Mouse (Mus musculus): ENCODE measurements at regions not wholly inside any gene's neighbourhood (a gene's known extent, or its start where the extent isn't known, plus 50 kb on each side); places are given as distances from the start of the nearest gene placed in this dataset.

GRCm38 (mm10) chr8:87094685-87095084 is 209.6 kb upstream of the N4bp1 start:
- H3K9me3 ChIP-seq (replicated peaks; ENCODE audit: control insufficient read depth, insufficient read depth, low read length, poor library complexity, severe bottlenecking), result no peaks in the 10 kb centered on the region
- no peaks in the 10 kb centered on the region for H3K4me1 ChIP-seq (ENCODE audit: control insufficient read depth, insufficient read depth, low read length)
- H3K27me3 ChIP-seq (ENCODE audit: control insufficient read depth, insufficient read depth, low read length, poor library complexity, severe bottlenecking), result no peaks in the 10 kb centered on the region
- no peak overlapping the region for H3K27ac ChIP-seq (ENCODE audit: insufficient read depth, low read length)
- no peak overlapping the region for H3K9ac ChIP-seq (ENCODE audit: low read depth, poor library complexity, severe bottlenecking)
- H3K36me3 ChIP-seq (ENCODE audit: control insufficient read depth, insufficient read depth, low read length, poor library complexity, severe bottlenecking), result no peaks in the 10 kb centered on the region
- TF ChIP-seq CTCF (IDR thresholded peaks at IDR 0.05; ENCODE audit: low read depth, low read length) (no peak), POLR2A (IDR thresholded peaks at IDR 0.05; ENCODE audit: insufficient read depth, low read length) (no peak), EP300 (IDR thresholded peaks at IDR 0.05; ENCODE audit: insufficient read depth, low read depth, low read length) (no peak)
- no peak overlapping the region for H3K4me3 ChIP-seq (ENCODE audit: low read depth, low read length)

GRCm38 (mm10) chr8:87093716-87094115 is 208.7 kb upstream of the N4bp1 start:
- no peak overlapping the region for H3K27ac ChIP-seq (ENCODE audit: insufficient read depth, low read length)
- H3K9me3 ChIP-seq (replicated peaks; ENCODE audit: control insufficient read depth, insufficient read depth, low read length, poor library complexity, severe bottlenecking), result no peaks in the 10 kb centered on the region
- H3K27me3 ChIP-seq (ENCODE audit: control insufficient read depth, insufficient read depth, low read length, poor library complexity, severe bottlenecking), result no peaks in the 10 kb centered on the region
- H3K4me3 ChIP-seq (ENCODE audit: low read depth, low read length), result no peak overlapping the region
- H3K4me1 ChIP-seq (ENCODE audit: control insufficient read depth, insufficient read depth, low read length), result no peaks in the 10 kb centered on the region
- TF ChIP-seq CTCF (IDR thresholded peaks at IDR 0.05; ENCODE audit: low read depth, low read length), result no peak
- no peak for TF ChIP-seq EP300 (IDR thresholded peaks at IDR 0.05; ENCODE audit: insufficient read depth, low read depth, low read length)
- no peak for TF ChIP-seq POLR2A (IDR thresholded peaks at IDR 0.05; ENCODE audit: insufficient read depth, low read length)
- no peaks in the 10 kb centered on the region for H3K36me3 ChIP-seq (ENCODE audit: control insufficient read depth, insufficient read depth, low read length, poor library complexity, severe bottlenecking)
- H3K9ac ChIP-seq (ENCODE audit: low read depth, poor library complexity, severe bottlenecking), result no peak overlapping the region

DNA sequence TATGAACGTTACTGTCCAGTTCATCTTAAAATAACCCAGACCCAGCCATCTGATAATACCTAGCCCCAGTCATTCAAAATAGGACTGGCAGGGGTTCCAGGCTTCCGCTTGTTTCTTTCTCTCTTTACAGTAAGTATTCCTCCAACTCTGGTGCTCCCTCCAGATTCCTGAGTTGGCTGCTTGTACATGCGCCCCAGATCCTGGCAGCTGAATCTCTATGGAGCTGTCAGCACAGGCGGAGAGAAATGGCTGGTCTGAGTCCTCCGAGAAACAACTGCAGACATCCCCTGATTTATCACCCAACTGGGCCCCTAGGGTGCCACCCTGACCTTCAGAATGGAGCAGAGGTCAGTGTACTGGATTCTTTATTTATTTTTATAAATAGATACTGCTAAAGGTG is 208.0 kb upstream of the N4bp1 start:
- Histone ChIP-seq H3K9me3 (replicated peaks; ENCODE audit: control insufficient read depth, insufficient read depth, low read length, poor library complexity, severe bottlenecking) (no peaks in the 10 kb centered on the region), H3K27me3 (ENCODE audit: control insufficient read depth, insufficient read depth, low read length, poor library complexity, severe bottlenecking) (no peaks in the 10 kb centered on the region), H3K36me3 (ENCODE audit: control insufficient read depth, insufficient read depth, low read length, poor library complexity, severe bottlenecking) (no peaks in the 10 kb centered on the region), H3K9ac (ENCODE audit: low read depth, poor library complexity, severe bottlenecking) (no peak overlapping the region), H3K4me1 (ENCODE audit: control insufficient read depth, insufficient read depth, low read length) (no peaks in the 10 kb centered on the region), H3K4me3 (ENCODE audit: low read depth, low read length) (no peak overlapping the region), H3K27ac (ENCODE audit: insufficient read depth, low read length) (no peak overlapping the region)
- TF ChIP-seq CTCF (IDR thresholded peaks at IDR 0.05; ENCODE audit: low read depth, low read length), result no peak
- TF ChIP-seq EP300 (IDR thresholded peaks at IDR 0.05; ENCODE audit: insufficient read depth, low read depth, low read length), result no peak

DNA sequence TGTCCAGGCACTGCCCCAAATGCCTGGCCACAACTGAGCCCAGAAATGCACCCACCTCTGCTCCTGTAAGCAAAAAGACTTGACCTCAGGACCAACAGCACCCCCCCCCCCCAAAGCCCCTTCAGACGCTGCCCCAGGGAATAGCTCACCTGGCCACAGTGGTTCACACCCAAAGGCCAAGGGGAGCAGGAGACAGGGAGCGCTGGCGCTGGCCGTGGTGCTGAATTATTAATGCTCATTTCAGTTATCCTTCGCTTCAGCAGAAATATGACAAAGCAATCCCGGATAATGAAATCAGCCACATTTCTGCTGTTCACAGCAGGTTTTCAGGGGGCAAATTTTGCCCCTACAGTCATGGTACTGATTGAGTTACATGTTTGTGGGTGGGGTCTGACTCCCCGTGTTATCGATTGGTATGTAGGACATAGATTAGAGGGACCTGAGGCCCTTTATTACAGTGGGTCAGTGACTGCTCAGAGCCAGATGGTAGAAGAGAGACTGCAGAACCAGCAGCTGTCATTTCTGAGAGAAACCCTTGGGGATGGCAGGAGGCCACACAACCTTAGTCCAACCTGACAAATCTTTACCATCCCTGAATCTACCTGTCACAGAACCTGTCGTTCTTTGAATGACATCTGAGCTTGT is 202.5 kb upstream of the N4bp1 start:
- no peak overlapping the region for H3K9ac ChIP-seq (ENCODE audit: low read depth, poor library complexity, severe bottlenecking)
- H3K4me1 ChIP-seq (ENCODE audit: control insufficient read depth, insufficient read depth, low read length), result no peaks in the 10 kb centered on the region
- TF ChIP-seq POLR2A (IDR thresholded peaks at IDR 0.05; ENCODE audit: insufficient read depth, low read length), result no peak
- H3K4me3 ChIP-seq (ENCODE audit: low read depth, low read length), result no peak overlapping the region
- no peaks in the 10 kb centered on the region for H3K9me3 ChIP-seq (replicated peaks; ENCODE audit: control insufficient read depth, insufficient read depth, low read length, poor library complexity, severe bottlenecking)
- no peaks in the 10 kb centered on the region for H3K36me3 ChIP-seq (ENCODE audit: control insufficient read depth, insufficient read depth, low read length, poor library complexity, severe bottlenecking)
- H3K27me3 ChIP-seq (ENCODE audit: control insufficient read depth, insufficient read depth, low read length, poor library complexity, severe bottlenecking), result no peaks in the 10 kb centered on the region
- H3K27ac ChIP-seq (ENCODE audit: insufficient read depth, low read length), result no peak overlapping the region

DNA sequence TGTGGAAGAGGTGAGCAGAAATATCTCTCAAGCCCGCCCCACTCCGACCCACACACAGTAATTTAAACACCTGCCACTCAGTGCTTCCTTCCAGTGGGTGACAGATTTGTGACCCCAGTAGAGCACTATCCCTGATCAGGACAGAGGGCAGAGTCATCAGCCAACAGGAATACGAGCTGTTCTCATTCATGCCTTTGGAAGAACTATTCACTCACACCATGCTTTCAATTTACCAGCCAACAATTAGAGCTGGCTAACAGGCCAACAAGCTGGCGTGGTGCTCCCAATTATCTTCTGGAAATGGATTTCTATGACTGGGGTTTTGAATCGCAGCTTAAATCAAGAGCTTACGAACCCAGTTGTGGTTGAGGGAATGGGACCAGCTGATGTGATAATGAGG is 193.2 kb upstream of the N4bp1 start:
- TF ChIP-seq POLR2A (IDR thresholded peaks at IDR 0.05; ENCODE audit: insufficient read depth, low read length) (no peak), EP300 (IDR thresholded peaks at IDR 0.05; ENCODE audit: insufficient read depth, low read depth, low read length) (no peak), CTCF (IDR thresholded peaks at IDR 0.05; ENCODE audit: low read depth, low read length) (no peak)
- Histone ChIP-seq H3K36me3 (ENCODE audit: control insufficient read depth, insufficient read depth, low read length, poor library complexity, severe bottlenecking) (no peaks in the 10 kb centered on the region), H3K9me3 (replicated peaks; ENCODE audit: control insufficient read depth, insufficient read depth, low read length, poor library complexity, severe bottlenecking) (no peaks in the 10 kb centered on the region), H3K27ac (ENCODE audit: insufficient read depth, low read length) (no peak overlapping the region), H3K27me3 (ENCODE audit: control insufficient read depth, insufficient read depth, low read length, poor library complexity, severe bottlenecking) (no peaks in the 10 kb centered on the region), H3K9ac (ENCODE audit: low read depth, poor library complexity, severe bottlenecking) (no peak overlapping the region), H3K4me3 (ENCODE audit: low read depth, low read length) (no peak overlapping the region), H3K4me1 (ENCODE audit: control insufficient read depth, insufficient read depth, low read length) (no peaks in the 10 kb centered on the region)

GRCm38 (mm10) chr8:87075921-87076320 is 190.9 kb upstream of the N4bp1 start:
- H3K4me3 ChIP-seq (ENCODE audit: low read depth, low read length), result no peak overlapping the region
- no peaks in the 10 kb centered on the region for H3K36me3 ChIP-seq (ENCODE audit: control insufficient read depth, insufficient read depth, low read length, poor library complexity, severe bottlenecking)
- no peak overlapping the region for H3K9ac ChIP-seq (ENCODE audit: low read depth, poor library complexity, severe bottlenecking)
- H3K27ac ChIP-seq (ENCODE audit: insufficient read depth, low read length), result no peak overlapping the region
- no peaks in the 10 kb centered on the region for H3K4me1 ChIP-seq (ENCODE audit: control insufficient read depth, insufficient read depth, low read length)
- no peaks in the 10 kb centered on the region for H3K27me3 ChIP-seq (ENCODE audit: control insufficient read depth, insufficient read depth, low read length, poor library complexity, severe bottlenecking)
- no peak for TF ChIP-seq EP300 (IDR thresholded peaks at IDR 0.05; ENCODE audit: insufficient read depth, low read depth, low read length)
- TF ChIP-seq CTCF (IDR thresholded peaks at IDR 0.05; ENCODE audit: low read depth, low read length), result no peak
- no peak for TF ChIP-seq POLR2A (IDR thresholded peaks at IDR 0.05; ENCODE audit: insufficient read depth, low read length)
- no peaks in the 10 kb centered on the region for H3K9me3 ChIP-seq (replicated peaks; ENCODE audit: control insufficient read depth, insufficient read depth, low read length, poor library complexity, severe bottlenecking)
